Mouse (Mus musculus) cerebellum, postnatal 14 days (tissue): ENCODE measurements around the gene Bicdl1.
"Not testable (repeated sequence)": the region's sequence is repeated elsewhere in the genome, so short reads cannot be mapped to it uniquely, and the experiment has no call there.

Experiments used
- DNase-seq, 2 experiments: peaks; one replicate each; pipeline ENCODE4 v3.0.0; 2021; ENCODE audit warnings: mixed read lengths in 2 of 2

Bicdl1 gene

DNA sequence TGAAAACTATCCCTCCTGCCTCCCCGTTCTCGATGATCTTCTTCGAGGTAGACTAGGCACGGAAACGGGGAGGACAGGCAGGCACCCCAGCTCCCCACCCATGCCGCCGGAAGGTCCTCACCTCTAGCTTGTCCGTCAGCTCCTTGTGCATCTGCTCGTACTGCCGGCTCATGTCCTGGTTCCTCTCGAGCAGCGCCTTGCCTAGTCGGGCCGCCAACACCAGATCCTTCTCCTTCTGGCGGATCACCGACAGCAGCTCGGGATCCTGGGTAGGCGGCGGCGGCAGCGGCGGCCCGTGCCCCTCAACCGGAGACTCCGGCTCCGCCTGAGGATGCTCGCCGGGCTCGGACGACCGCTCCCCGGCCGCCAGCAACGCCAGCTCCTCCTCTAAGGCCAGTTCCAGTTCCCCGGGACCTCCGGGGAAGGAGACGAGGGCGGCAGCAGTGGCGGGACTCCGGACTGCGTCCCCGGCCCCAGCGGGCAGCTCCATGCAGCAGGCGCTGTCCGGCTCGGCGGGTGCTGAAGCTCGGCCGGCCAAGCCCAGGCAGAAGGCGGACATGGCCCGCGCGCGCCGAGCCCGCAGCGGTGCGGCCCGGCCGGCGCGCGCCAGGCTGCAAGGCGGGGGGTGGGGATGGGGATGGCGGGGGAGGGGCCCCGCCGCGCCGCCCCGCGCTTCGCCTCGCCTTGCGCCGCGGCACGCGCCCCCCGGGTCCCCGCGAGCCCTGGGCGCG lies at the start of gene Bicdl1:
TSS of gene Bicdl1 (minus strand) at position 621 of the 731 bp plus-strand sequence.
- peak; percentile 71 to 73 for DNase-seq

DNA sequence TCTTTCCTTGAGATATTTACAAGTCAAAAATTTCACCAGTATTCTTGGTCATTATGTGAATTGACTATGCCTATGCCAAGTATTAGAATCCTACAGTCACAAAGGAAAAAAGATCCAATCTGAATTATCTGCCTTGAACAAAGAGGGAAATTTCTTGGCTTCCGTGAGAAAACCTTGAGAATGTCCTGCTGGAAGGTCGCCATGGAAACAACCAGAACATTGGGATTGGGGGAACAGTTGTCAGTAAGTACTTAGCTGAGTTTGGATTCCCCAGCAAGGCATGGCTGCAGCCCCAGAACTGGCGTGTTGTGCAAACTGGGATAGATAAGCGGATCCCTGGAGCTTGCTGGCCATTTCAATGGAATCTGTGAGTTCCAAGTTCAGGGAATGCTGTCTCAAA lies 45.5 kb upstream of the Bicdl1 start:
- DNase-seq, result no peak

DNA sequence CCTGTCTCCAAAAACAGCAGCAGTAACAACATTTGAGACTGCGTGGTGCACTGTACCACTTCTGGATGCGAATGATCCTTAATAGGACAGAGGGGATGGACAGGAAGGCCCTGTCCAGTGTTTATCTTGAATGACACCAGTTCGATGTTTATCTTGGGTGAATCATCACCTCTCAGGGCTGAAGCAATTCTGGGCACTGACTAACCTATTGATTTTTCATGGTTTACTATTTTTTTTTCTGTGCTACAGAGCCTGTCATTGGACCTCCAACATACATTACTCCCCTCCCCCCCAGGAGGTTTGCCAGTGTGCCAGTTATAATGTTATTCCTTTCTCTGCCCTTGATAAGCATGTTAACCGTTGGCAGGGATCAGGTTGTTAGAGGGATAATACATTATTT lies 43.9 kb upstream of the Bicdl1 start:
- DNase-seq, result no peak

DNA sequence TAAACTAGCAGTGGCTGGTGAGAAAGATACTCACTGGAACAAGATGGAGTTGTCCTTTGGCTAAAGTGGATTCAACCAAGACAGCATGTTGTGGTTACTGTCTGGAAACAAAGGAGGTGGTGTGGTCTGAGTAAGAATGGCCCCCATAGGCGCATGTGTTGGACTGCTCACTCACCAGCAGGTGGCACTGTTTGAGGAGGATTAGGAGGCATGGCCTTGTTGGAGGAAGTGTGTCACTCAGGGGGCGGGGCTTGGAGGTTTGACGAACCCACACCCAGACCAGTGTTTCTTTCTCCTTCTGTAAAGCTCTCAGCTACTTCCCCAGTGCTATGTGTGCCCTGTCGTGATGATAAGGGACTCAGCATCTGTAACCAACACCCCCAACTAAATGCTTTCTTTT lies 38.6 kb upstream of the Bicdl1 start:
- DNase-seq, result peak in 1 of 2 experiments; percentile 14

DNA sequence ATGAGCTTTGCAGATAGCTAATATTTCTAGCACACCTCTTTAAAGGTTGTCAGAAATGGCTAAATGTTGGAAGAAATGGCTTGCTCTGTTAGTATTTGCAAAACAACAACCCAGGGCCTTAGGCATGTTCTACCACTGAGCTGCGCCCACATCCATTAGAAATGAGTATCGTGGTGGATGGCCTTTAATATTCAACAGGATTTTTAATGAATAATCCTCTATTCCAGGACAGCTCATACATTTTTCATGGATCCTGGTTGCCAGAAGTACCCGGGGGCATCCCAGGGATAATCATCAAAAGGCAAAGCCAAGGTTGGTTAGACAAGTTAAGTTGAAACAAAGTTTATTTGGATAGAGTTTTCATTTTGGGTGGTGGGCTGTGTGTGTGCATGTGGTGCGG lies 37.7 kb upstream of the Bicdl1 start:
- DNase-seq, result no peak

DNA sequence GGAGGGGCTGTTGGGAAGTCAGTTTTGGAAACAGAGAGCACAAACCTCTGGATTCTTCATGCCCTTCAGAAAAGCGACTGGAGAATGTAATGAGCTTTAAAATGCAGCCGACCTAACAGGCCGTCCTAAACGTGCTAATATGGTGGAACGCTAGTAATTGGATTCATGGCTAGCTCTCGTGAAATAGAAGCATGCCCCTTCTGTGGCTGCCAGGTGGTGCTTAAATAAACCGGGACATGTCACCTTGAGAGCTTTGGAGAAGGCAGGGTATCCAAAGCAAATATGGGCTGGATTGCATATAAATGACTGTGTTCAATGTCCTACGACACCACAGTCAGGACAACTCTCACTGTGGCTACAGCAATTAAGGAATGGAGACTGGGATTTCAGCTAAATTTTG lies 35.4 kb upstream of the Bicdl1 start:
- no peak for DNase-seq

DNA sequence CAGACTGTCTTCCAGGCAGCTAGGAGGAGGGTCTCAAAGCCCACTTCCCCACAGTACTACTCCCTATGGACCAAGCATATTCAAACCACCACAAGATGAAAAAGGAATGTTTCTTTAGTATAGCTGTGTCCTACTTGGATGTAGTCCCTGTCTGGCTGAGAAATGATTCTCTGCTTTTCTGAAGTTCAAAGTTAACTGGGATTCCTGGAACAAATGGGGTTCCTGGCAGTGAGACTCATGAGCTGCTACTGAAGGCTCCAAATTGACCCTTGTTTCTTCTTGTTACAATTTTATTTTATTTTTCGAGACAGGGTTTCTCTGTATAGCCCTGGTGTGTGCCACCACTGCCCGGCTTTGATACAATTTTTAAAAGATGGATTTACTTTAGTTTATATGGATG lies 32.6 kb upstream of the Bicdl1 start:
- no peak for DNase-seq

DNA sequence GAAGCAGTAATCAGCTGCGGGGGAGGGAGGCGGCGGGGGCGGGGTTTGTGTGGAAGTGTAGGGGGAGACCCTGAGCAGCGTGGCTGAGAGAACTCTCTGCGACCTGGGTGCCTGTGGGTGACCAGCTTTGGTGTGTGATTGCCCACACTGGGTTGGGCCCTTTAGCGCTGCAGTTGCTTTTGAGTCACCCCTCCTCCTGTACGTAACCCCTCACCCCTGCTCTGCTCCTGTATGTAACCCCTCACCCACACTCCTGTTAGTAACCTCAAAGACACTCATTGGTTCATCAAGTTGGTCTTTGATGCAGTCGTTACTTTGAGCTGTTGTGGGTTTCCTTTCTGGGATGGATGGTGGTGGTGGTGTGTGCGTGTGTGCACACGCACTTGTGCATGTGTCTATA lies 29.5 kb upstream of the Bicdl1 start:
- no peak for DNase-seq

DNA sequence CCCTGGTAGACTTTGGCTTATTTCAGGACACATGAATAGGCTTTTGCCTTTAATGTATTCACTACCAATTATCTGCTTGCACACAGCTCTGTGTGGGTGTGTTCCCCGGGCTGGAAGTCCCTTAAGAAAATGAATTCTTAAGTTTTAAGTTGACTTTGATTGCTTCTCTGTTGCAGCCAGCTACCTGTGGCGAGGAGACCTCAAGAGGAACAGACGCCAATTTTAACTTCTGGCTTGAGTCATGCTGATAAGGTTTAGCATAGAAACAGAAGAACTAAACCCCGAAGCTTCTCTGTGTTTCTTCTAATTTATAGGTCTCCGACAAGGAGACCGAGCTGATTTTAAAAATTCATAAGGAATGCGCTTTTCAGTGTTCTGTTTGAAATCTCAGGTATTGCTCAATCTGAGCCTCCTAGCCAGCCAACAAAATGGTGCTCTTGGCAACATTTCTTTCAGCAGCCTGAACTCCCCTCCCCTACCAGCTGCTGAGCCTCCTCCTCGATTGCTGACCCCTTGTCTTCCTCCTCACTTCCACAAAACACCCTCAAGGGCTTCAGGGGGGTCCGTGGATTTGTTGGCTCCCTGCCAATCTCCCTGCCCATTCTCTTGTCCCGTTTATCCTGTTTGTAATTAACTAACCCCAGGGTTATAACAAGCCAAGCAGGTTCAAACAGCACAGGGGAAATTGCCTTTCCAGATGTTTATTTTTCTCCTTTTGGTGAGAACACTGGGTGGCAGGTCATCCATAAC lies 27.2 kb upstream of the Bicdl1 start:
- DNase-seq, result no peak

DNA sequence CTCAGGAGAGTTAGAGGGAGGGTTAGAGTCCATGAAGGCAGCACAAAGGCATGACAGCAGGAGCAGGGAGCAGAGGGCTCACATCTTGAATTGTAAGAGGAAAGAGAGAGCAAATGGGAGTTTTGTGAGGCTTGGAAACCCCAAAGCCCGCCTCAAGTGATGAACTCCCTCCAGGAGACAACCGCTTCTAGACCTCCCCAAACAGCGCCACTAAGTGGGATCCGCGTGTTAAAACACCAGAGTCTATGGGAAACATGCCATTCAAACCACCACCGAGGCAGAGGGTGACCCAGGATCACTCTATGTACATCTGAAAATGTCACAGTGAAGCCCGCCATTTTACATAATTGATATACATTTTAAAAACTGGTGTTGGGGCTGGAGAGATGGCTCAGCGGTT lies 26.1 kb upstream of the Bicdl1 start:
- no peak for DNase-seq

DNA sequence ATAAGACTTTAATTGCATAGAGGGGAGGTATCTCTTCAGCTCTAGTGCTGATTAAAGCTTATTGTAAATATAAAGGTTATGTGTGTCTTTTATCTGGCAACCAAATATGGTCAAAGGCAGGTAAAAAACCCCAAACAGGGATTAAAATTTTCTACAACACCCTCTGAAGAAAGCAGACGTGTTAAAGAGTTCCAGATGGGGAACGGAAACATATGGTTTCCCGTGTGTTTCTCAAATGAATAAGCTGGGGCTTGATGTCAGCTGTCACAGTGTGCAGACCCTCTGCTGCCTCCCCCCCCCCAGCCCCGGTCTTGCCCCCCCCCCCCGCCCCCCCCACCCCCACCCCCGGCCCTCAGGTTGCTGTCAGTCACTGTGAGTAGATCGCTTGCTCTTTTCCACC lies 24.1 kb upstream of the Bicdl1 start:
- DNase-seq, result no peak

DNA sequence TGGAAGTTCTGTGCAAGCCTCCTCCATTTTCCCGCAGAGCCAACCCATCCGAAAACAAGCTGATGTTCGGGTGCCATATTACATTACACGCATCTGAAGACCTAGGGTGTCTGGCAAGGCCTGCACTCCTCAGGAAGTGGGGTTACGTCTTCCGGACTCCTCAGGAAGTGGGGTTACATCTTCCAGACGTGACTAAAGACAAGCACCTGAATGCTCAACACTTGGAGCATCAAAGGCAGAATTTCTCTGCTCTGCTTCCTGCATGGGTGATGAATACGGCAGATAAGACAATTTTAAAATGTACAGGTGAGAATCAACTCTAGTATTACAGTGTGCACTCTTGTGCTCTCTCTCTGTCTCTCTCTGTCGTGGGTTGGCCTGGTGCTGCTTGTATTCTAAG lies 23.4 kb upstream of the Bicdl1 start:
- DNase-seq, result no peak

DNA sequence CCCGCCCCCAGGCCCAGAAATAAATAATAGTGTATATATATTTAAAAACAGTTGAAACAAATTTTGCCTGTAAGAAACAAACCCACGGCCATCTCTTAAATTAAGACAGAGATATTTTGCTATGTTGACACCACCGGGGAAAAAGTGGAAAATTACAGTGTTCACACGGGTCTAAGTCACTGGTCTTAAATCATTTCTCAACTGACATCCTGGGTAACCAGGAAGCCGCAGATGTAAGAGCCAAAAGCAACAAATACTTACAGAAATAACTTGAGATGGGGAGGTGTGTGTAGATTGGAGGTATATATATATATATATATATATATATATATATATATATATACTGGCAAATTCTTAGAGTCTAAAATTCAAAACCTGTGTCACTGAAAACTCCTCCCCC lies 21.5 kb upstream of the Bicdl1 start:
- DNase-seq, result no peak

DNA sequence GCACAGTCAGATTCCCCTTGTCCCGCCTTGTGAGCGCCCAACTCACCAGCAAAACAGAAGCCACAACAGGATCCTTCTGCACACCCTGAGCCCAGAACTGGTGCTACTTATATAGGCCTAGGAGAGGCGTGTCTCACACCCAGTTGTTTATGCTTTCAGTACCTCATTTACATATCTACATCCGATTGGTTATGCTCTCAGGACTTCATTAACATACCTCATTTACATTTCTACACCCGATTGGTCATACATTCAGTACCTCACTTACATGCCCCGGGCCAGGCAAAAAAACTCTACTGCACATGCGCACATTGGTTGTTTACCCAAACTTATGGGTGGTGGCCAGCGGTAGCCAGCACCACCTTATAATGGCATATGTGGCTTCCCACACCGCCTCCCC lies 20.5 kb upstream of the Bicdl1 start:
- not testable (repeated sequence) for DNase-seq

DNA sequence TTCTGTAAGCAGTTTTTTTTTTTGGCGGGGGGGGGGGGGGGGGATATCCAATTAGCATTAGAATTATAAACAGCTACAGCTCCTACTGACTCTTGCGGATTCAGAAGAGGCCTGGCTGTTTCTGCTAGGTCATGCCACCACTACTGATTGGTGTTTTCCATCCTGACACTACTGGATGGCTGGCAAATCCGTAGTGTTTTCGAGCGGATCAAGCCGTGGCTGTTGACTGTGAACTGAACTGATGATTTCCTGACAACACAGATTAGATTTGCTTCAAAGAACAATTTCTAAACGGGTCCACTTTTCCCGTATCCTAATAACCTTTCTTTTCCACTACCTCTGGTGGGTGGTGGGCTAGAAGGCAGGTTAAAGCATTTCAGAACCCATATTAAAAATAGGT lies 16.9 kb upstream of the Bicdl1 start:
- DNase-seq, result no peak

DNA sequence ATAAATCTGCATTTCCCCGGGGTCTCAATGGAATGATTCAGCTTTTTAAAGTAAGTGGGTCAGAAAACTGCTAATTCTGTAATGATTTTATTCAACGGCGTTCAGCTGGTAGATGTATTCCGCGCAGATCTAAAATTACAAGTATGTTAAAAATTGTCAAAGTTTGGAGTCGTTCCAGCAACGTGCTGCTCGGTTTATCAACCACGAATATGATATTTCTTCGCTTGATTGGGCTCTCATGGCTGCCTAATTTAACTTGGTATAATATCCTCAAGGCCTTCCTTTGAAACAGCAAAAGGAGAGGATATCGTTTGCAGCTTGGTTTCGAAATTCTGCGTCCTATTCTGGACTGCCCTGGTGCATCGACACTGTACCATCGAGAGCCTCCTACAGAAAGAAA lies 13.9 kb upstream of the Bicdl1 start:
- no peak for DNase-seq

DNA sequence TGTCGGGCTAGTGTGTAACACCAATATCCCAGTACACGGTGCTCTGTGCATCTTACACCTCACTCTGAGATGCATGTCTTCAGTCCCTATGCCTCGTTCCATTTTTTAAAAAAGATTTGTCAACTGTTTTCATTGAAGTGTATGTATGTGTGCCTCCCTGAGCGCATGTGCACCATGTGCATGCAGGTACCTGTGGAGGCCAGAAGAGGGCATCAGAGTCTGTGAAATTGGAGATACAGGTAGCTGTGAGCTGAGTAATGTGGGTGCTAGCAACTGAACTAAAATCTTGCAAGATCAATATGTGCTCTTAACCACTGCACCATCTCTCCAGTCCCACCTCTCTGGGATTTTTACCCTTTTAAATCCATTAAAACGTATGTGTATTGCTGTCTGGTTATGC lies 6.6 kb upstream of the Bicdl1 start:
- DNase-seq, result no peak

DNA sequence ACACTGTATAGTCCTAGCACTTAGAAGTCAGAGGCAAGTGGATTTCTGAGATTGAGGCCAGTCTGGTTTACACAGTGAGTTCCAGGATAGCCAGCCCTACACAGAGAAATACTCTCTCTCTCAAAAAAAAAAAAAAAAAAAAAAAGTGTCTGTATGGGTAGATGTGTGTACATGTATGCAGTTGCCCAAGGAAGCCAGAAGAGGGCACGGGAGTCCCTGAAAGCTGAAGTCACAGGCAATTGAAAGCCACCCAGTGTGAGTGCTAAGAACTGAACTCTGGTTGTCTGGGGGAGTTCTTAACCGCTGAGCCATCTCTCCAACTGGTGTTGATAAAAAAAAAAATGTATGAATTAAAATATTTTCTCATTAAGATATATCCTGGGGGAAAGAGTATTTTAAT lies 3.1 kb upstream of the Bicdl1 start:
- DNase-seq, result peak in 1 of 2 experiments; percentile 26

DNA sequence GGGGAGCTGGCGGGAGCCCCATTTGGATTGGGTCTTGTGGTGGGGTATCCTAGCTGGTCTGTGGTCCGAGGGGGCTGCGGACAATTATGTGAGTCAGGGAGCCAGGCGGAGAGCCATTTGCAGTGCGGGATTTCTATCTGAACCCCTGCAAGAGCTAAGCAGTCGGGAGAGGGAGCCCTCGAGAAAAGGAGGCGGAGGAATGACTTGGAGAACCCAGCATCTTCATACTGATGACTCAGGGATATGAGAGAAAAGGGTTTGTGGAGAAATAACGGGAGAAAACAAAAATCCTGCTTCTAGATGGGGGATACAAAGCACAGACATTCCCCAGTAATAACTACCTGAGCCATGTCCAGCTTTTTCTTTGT lies 1.4 kb upstream of the Bicdl1 start:
- peak in 1 of 2 experiments; percentile 91 for DNase-seq

DNA sequence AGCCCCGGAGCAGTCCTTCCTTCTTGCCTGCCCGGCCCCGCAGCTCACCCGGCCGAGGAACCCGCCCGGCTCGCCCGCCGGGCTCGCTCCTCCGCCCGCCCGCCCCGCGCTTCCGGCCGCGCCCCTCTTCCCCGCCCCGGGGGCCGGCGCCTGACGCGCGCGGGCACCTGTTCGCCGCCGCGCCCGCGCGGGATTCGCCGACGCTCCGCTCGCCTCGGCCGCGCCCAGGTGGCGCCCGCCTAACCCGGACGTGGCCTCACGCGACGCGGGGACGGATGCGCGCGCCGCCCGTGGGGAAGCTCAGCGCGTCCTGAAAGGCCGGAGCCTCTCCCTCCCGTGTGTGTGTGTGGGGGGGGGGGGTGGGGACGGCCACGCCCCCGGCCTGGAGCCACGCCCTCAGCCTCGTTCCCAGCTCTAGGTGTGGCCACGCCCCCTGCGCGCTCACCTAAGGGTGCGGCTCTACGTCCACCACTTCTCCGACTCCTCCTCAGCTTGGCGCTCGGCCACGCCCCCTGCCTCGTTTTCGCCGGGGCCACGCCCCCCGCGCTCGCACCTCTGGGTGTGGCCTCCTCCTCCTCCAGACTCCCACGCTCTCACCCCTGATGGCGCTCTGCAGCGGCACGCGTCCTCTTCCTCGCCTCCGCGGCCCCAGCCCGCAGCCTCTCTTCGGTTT lies 891 bp upstream of the Bicdl1 start:
- peak; percentile 99 to 100 for DNase-seq

DNA sequence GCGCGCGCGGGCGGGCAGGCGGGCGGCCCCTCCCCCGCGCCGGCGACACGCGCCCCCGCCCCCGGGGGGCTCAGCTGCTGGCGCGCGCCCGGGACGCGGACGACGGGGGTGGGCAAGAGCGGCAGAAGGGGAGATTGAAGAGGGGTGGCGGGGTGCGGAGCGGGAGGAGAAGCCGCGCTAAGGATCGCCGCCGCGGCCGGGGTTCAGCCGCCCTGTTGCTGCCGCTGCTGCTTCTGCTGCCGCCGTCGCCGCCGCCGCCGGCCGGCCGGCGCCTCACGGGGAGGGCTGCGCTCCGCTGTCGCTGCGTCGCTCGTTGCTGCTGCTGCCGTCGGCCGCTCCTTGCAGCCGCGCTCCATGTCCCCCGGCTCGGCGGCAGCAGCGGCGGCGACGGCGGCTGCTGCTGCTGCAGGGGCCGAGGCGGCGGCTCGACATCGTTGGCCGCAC lies 333 bp upstream of the Bicdl1 start:
- peak; percentile 51 to 59 for DNase-seq

DNA sequence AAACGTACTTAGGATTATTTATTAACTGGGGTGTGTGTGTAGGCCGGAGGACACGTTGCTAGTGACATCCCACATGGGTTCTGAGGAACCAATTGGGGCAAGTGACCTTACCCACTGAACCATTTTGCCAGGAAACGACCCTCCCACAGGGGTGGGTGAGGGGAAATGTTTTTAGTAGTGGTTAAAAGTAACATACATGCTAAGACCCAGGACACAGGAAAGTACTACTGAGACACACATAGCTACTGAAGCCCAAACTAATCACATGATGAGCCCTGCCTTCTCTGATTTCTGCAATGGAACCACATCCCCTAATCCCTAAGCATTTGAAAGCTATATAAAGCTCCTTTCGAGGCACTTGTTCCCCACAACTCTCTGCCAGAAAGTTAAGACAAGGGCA lies 1.1 kb downstream of the Bicdl1 start:
- DNase-seq, result peak in 1 of 2 experiments; percentile 18

DNA sequence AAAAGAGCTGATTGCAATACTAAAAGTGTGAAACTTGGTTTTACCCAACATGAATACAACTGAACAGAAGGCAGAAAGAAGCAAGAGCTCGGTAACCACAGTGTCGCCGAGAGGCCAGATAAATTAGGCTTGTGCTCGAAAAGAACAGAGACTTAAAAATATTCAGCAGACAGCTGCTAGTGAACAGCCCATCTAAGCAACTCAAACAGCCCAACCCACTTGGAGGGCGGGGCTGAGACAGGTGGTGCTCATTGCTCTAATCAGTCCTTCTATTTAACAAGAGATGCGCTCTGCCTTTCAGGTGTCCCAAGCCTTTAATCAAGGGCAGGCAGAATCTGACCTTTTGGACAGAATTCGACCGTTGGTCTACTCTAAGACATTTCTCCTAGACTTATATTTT lies 4.8 kb downstream of the Bicdl1 start:
- no peak for DNase-seq

DNA sequence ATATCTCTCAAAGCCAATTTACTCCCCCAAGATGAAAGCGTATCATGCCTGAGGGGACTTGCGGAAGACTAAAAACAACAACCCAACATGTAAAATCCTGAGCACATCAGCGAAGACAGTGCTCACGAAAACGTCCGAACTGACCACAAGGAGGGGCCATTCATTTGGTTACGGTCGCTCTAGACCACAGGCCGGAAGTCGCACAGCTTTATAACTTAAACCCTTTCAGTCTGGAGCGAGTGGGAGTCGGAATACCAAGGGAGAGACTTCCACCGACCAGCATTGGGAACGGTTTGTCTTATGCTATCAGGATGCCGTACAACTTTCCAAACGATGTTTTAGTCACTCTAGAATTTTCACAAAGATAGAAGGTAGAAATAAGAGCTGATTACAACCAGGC lies 5.4 kb downstream of the Bicdl1 start:
- DNase-seq, result no peak
